Mouse (Mus musculus): Measurements from ENCODE around the gene Hist1h2ae. TPM values are rescaled to one million over a fixed set of nuclear protein-coding genes. Genes with fewer than 3 reads are reported as not detected.
"Not testable (repeated sequence)": the region's sequence is repeated elsewhere in the genome, so short reads cannot be mapped to it uniquely, and the experiment has no call there.

Gene Hist1h2ae
- polyA plus RNA-seq, 1 experiment from 2014 or later, result 105 TPM

DNA sequence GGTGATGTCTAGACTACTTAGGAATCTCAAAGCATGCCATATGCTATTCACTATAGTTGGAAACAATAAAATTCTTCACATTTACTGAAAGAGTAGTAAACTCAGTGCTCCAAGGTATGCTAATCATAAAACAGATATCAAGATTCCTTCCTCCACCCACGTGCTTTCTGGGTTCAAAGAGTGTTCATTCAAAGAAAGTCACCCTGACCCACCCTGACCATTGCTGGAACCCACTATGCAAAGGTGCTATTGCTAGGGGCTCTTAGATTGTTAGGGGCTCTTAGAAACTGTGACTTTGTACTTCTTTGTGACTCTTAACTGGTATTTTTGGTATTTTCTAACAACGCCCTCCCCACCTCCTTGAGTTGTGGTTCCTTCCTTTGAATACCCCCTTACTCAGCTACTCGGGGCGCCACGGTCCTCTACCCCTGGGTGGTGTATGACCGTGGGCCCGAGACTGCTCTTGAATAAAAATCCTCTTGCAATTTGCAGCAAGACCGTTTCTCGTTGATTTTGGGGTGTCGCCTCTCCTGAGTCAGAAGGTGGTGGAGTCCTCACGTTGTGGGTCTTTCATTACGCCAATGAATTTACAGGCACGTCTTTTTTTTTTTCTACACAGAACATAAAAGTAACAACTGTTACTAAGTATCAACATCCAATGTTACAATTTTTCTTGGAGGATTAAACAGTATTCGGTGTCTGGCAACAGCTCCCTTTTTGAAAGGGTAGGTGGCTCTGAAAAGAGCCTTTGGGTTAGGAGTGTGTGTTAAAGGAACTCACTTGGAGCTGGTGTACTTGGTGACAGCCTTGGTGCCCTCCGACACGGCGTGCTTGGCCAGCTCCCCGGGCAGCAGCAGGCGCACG is 2.2 kb upstream of the Hist1h2ae start:
- H3K4me3 ChIP-seq (ENCODE audit: low read depth, low read length), result peak overlapping the region; percentile 46
- H3K4me2 ChIP-seq (ENCODE audit: low read length), result peak overlapping the region; percentile 83
- WGBS, result 6% methylated on average over 18 of the region's 20 CpGs
- H3K9ac ChIP-seq (ENCODE audit: low read length), result peak overlapping the region; percentile 84
- peak overlapping the region; percentile 93 for H3K27ac ChIP-seq (ENCODE audit: low read depth, low read length)
- H3K36me3 ChIP-seq (ENCODE audit: control insufficient read depth, insufficient read depth, low read length); H3K9me3 ChIP-seq (replicated peaks; ENCODE audit: control insufficient read depth, low read length); H3K27me3 ChIP-seq (replicated peaks; ENCODE audit: control insufficient read depth, insufficient read depth, low read length); DNase-seq (ENCODE audit: low spot score); ATAC-seq: not testable (repeated sequence)
- H3K4me1 ChIP-seq (ENCODE audit: control insufficient read depth, insufficient read depth, low read length), result peaks cover 28% of the 10 kb centered on the region

DNA sequence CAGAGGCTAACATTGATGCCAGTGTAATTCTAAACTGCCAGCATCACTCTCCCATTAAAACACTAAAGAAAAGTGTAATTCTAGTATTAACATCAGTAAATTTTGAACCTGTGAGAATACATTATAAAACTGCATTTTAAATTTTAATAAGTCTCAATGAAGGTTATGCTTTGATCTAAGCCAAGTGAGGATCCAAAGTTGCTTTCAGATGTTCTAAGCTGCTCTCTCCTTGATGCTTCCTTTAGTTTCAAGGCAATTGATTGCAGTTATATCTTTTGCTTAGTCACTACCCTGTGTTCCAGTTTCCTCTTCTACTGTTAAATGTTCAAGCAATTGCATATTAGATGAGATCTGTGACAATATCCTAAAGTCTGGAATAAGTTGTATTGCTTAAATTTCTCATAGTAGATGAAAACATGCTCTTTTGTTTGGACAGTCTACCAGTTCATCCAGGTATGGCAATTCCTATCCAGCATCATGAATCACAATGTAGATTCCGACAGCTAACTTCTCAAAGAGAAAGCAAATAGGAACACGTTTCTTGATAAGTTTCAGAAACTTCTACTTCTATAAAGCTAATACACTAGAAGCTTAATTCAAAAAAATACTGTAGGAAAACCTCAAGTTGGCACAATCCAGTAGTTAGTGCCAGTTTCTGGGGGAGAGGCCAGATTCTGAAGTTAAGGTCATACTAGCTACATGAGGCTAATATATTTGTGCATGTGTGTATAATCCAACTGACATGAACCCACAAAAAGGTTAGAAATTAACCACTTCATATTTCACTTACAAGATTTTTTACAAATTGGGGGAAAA is 1.4 kb upstream of the Hist1h2ae start:
- peaks cover 28% of the 10 kb centered on the region for H3K4me1 ChIP-seq (ENCODE audit: control insufficient read depth, insufficient read depth, low read length)
- peak overlapping the region; percentile 84 for H3K9ac ChIP-seq (ENCODE audit: low read length)
- DNase-seq (ENCODE audit: low spot score) (no peak), ATAC-seq (no peak)
- no peaks in the 10 kb centered on the region for H3K36me3 ChIP-seq (ENCODE audit: control insufficient read depth, insufficient read depth, low read length)
- H3K27ac ChIP-seq (ENCODE audit: low read depth, low read length), result peak overlapping the region; percentile 93
- peak overlapping the region; percentile 46 for H3K4me3 ChIP-seq (ENCODE audit: low read depth, low read length)
- 34% methylated on average over 2 of the region's 2 CpGs for WGBS
- H3K9me3 ChIP-seq (replicated peaks; ENCODE audit: control insufficient read depth, low read length), result no peaks in the 10 kb centered on the region
- H3K4me2 ChIP-seq (ENCODE audit: low read length), result peak overlapping the region; percentile 83
- no peaks in the 10 kb centered on the region for H3K27me3 ChIP-seq (replicated peaks; ENCODE audit: control insufficient read depth, insufficient read depth, low read length)

DNA sequence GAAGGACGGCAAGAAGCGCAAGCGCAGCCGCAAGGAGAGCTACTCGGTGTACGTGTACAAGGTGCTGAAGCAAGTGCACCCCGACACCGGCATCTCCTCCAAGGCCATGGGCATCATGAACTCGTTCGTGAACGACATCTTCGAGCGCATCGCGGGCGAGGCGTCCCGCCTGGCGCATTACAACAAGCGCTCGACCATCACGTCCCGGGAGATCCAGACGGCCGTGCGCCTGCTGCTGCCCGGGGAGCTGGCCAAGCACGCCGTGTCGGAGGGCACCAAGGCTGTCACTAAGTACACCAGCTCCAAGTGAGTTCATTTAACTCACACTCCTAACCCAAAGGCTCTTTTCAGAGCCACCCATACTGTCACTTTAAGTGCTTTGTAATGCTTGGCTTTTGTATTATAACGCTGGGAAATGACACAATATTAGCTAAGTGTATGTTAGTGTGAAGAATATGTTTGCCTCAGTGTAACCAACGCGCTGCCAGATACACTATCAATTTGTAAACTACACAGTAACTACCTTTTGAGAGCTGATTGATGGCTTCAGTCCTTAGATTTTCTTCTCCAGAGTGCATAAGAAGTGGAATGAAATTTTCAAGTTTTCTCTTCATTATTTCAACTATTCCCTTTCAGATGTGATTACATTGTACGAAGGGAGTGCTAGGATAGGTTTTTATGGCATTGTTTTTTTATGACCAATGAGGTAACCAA is 641 bp upstream of the Hist1h2ae start:
- H3K9me3 ChIP-seq (replicated peaks; ENCODE audit: control insufficient read depth, low read length); ATAC-seq; H3K36me3 ChIP-seq (ENCODE audit: control insufficient read depth, insufficient read depth, low read length); H3K27me3 ChIP-seq (replicated peaks; ENCODE audit: control insufficient read depth, insufficient read depth, low read length): not testable (repeated sequence)
- DNase-seq (ENCODE audit: low spot score), result peak; percentile 46
- H3K4me1 ChIP-seq (ENCODE audit: control insufficient read depth, insufficient read depth, low read length), result peaks cover 23% of the 10 kb centered on the region
- peak overlapping the region; percentile 83 for H3K4me2 ChIP-seq (ENCODE audit: low read length)
- peak overlapping the region; percentile 84 for H3K9ac ChIP-seq (ENCODE audit: low read length)
- peak overlapping the region; percentile 46 for H3K4me3 ChIP-seq (ENCODE audit: low read depth, low read length)
- WGBS, result under 1% methylated on average over 10 of the region's 34 CpGs
- peak overlapping the region; percentile 93 for H3K27ac ChIP-seq (ENCODE audit: low read depth, low read length)

DNA sequence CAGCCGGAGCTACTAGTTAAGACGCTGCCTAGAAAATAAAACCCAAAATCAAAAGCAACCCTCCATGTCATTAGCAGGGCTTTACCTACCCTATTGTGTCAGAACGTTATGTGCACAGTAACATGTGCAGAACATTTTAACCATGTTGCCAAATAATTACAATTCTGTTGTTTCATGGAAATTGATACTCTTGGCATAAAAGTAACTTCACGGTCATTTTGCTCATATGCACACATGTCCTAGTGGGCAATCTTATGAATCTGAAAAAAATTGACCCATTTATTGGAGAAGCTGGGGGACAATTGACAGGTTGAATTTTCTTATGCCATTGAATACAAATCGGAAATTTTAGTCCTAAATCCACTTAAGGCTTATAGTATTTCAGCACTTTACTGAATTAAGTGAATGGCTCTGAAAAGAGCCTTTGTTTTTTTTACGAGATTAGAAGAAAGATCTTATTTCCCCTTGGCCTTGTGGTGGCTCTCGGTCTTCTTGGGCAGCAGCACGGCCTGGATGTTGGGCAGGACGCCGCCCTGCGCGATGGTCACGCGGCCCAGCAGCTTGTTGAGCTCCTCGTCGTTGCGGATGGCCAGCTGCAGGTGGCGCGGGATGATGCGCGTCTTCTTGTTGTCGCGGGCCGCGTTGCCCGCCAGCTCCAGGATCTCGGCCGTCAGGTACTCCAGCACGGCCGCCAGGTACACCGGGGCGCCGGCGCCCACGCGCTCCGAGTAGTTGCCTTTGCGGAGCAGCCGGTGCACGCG is 579 bp downstream of the Hist1h2ae start:
- Histone ChIP-seq H3K27ac (ENCODE audit: low read depth, low read length) (peak overlapping the region; percentile 93), H3K4me2 (ENCODE audit: low read length) (peak overlapping the region; percentile 83), H3K9ac (ENCODE audit: low read length) (peak overlapping the region; percentile 66), H3K4me1 (ENCODE audit: control insufficient read depth, insufficient read depth, low read length) (peaks cover 17% of the 10 kb centered on the region), H3K4me3 (ENCODE audit: low read depth, low read length) (peak overlapping the region; percentile 46)
- DNase-seq (ENCODE audit: low spot score), result peak; percentile 51
- under 1% methylated on average over 24 of the region's 41 CpGs for WGBS
- H3K36me3 ChIP-seq (ENCODE audit: control insufficient read depth, insufficient read depth, low read length); H3K9me3 ChIP-seq (replicated peaks; ENCODE audit: control insufficient read depth, low read length); ATAC-seq; H3K27me3 ChIP-seq (replicated peaks; ENCODE audit: control insufficient read depth, insufficient read depth, low read length): not testable (repeated sequence)

DNA sequence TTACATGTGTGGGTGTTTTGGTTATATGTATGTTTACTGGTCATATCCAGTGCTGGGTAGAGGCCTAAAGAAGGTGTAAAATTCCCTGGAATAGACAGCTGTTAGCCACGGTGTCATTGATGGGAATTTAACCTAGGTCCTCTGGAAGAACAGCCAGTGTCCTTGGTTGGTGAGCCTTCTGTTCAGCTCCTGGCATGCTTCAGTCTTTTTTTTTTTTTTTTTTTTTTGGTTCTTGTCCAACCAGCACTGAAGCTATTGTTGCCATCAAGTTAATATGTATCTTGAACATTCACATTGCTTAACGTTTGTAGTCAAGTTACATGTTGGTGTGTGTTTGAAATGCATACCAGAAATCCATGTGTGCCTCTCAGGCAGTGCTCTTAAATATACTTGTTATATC is 6.5 kb downstream of the Hist1h2ae start:
- H3K27ac ChIP-seq (ENCODE audit: low read depth, low read length), result no peak overlapping the region; the same call in 1 of the 2 replicates

DNA sequence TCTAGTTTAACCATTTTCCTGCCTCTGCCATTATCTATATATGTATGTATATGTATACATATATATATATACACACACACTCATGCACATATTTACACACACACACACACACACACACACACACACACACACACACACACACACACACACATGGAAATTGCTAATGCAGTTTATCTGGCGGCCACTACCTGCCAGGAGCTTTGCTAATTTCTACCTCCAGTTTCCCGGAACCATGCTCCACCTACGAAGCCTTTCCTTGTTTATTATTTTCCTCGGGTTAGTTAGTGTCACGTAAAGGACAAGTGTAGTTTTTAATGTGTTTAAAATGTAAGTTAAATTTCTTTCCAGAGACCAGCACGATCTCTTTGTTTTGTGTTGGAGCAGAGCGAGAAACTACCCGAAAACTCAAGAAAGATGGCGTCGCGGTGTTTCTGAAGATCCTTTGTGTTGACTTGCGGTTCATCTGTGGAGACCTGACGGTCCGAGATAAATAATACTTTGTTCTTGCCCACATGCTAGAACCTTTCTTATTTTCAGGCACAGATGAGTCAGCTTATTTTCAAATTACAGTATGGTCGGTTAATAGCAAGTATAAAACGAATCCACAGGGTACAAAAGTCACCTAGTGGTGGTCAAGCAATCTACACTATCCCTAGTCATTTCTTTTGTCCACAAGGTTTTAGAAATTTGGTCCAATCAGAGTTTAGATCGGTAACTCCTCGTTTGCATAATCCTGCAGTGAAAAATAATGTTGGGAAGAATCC is 8.1 kb downstream of the Hist1h2ae start:
- DNase-seq (ENCODE audit: low spot score), result peak; percentile 91
- peak; percentile 54 for ATAC-seq
- H3K4me2 ChIP-seq (ENCODE audit: low read length), result peak overlapping the region; percentile 68
- no peaks in the 10 kb centered on the region for H3K9me3 ChIP-seq (replicated peaks; ENCODE audit: control insufficient read depth, low read length)
- H3K27me3 ChIP-seq (replicated peaks; ENCODE audit: control insufficient read depth, insufficient read depth, low read length), result no peaks in the 10 kb centered on the region
- H3K27ac ChIP-seq (ENCODE audit: low read depth, low read length), result peak overlapping the region; percentile 98
- H3K9ac ChIP-seq (ENCODE audit: low read length), result peak overlapping the region; percentile 66
- WGBS, result 2% methylated on average over 18 of the region's 18 CpGs
- 0 out of 2 replicates have a peak, but pooled peaks cover 3% of the 10 kb centered on the region for H3K4me1 ChIP-seq (ENCODE audit: control insufficient read depth, insufficient read depth, low read length)
- peak overlapping the region; percentile 38 for H3K4me3 ChIP-seq (ENCODE audit: low read depth, low read length)
- H3K36me3 ChIP-seq (ENCODE audit: control insufficient read depth, insufficient read depth, low read length), result no peaks in the 10 kb centered on the region

More for the DNA sequence above, 6.5 kb downstream of the Hist1h2ae start:
- no peaks in the 10 kb centered on the region for H3K36me3 ChIP-seq (ENCODE audit: control insufficient read depth, insufficient read depth, low read length)
- no peaks in the 10 kb centered on the region for H3K9me3 ChIP-seq (replicated peaks; ENCODE audit: control insufficient read depth, low read length)
- ATAC-seq (no peak), DNase-seq (ENCODE audit: low spot score) (no peak)
- no peak overlapping the region for H3K9ac ChIP-seq (ENCODE audit: low read length)
- H3K4me1 ChIP-seq (ENCODE audit: control insufficient read depth, insufficient read depth, low read length), result 0 out of 2 replicates have a peak, but pooled peaks cover 3% of the 10 kb centered on the region
- 92% methylated on average over 2 of the region's 2 CpGs for WGBS
- H3K4me2 ChIP-seq (ENCODE audit: low read length), result no peak overlapping the region
- H3K27me3 ChIP-seq (replicated peaks; ENCODE audit: control insufficient read depth, insufficient read depth, low read length), result no peaks in the 10 kb centered on the region
- no peak overlapping the region for H3K4me3 ChIP-seq (ENCODE audit: low read depth, low read length)

DNA sequence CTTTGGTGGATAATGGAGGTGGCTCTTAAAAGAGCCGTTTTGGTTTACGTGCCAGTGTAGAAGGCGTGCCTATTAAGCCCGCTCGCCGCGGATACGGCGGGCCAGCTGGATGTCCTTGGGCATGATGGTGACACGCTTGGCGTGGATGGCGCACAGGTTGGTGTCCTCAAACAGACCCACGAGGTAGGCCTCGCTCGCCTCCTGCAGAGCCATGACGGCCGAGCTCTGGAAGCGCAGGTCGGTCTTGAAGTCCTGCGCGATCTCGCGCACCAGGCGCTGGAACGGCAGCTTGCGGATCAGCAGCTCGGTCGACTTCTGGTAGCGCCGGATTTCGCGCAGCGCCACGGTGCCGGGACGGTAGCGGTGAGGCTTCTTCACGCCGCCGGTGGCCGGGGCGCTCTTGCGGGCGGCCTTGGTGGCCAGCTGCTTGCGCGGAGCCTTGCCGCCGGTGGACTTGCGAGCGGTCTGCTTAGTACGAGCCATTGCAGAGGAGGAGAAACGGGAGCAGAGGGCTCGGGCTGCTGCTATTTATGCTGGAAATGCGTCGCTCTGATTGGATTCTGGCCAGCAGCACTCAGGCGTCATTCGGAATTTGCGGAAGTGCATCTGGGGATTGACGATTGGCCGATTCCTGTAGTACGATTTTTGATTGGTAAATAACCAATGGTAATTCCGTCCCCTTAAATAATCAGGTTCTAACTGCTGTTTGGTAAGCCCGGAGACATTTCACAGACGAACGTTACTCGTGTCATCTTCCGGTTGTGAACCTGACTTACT is 8.9 kb downstream of the Hist1h2ae start, which contains the start of gene Hist1h3e:
Gene Hist1h3e, minus strand, starts transcription at position 487 of the 777 bp plus-strand sequence.
- H3K27me3 ChIP-seq (replicated peaks; ENCODE audit: control insufficient read depth, insufficient read depth, low read length); H3K36me3 ChIP-seq (ENCODE audit: control insufficient read depth, insufficient read depth, low read length); H3K9me3 ChIP-seq (replicated peaks; ENCODE audit: control insufficient read depth, low read length); H3K4me1 ChIP-seq (ENCODE audit: control insufficient read depth, insufficient read depth, low read length): not testable (repeated sequence)
- under 1% methylated on average over 33 of the region's 67 CpGs for WGBS
- H3K27ac ChIP-seq (ENCODE audit: low read depth, low read length), result peak within 1 kb of the TSS; percentile 98
- peak within 1 kb of the TSS; percentile 66 for H3K9ac ChIP-seq (ENCODE audit: low read length)
- peak within 1 kb of the TSS; percentile 38 for H3K4me3 ChIP-seq (ENCODE audit: low read depth, low read length)
- DNase-seq (ENCODE audit: low spot score), result peak; percentile 99
- peak within 1 kb of the TSS; percentile 68 for H3K4me2 ChIP-seq (ENCODE audit: low read length)
- ATAC-seq, result peak; percentile 95

Measured in forebrain, embryonic 14.5 days (tissue).